Comparison of ENCODE assay signal across 11 mouse cellular contexts in the genomic region with DNA sequence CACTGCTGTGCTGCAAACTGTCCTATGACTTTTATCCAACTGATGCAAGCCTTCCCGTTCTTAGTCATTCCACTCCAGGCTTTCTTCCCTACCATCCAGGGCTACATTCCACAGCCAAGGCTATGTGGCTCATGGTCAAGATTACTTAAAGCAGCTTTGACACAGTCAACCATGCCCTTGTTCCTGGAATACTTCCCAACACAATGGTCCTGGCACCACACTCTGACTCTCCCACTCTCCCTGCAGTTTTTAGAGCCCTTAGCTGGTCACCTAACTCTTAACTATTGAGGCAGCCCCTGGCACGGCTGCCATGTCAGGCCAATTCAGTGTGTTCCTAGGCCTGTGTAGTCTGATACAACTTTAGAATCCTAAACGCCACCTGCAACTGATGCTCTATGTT. TPM values are rescaled to one million over a fixed set of nuclear protein-coding genes. Genes with fewer than 3 reads are reported as not detected.
DNase-seq lines count a peak whose midpoint lies in the region; ATAC-seq lines count a peak whose summit lies in the region.
"Had no signal": no experiment of that assay in that cellular context is flagged by ENCODE, and none has a peak within 500 bp of the region (broad histone marks: within the 10 kb centered on the region; RNA-seq: fewer than 3 reads in every experiment).

No protein-coding gene starts in this region.

- no peak overlapping the region for H3K4me2 ChIP-seq in intestine, embryonic 14.5 days (ENCODE audit: low read length)
- H3K4me2 ChIP-seq in intestine, embryonic 16.5 days (ENCODE audit: low read depth, low read length): no peak overlapping the region
- no peak overlapping the region for H3K4me2 ChIP-seq in heart, embryonic 16.5 days (ENCODE audit: low read depth, low read length)
- H3K4me2 ChIP-seq: limb, embryonic 15.5 days had no signal

- H3K9ac ChIP-seq in intestine, embryonic 14.5 days (ENCODE audit: low read length): no peak overlapping the region
- H3K9ac ChIP-seq in intestine, embryonic 16.5 days (ENCODE audit: low read depth, low read length): no peak overlapping the region
- H3K9ac ChIP-seq in heart, embryonic 16.5 days (ENCODE audit: low read length): no peak overlapping the region
- H3K9ac ChIP-seq: limb, embryonic 15.5 days had no signal

- peak; percentile 43 for DNase-seq in intestine, embryonic 14.5 days (ENCODE audit: low spot score)
- peak; percentile 70 for DNase-seq in adrenal gland, postnatal 10 days
- peak; percentile 50 for DNase-seq in lung, postnatal 10 days
- DNase-seq in MN1 (ENCODE audit: low spot score): no peak
- DNase-seq in spleen, adult 18-20 months: no peak
- DNase-seq: cerebellum, adult 9-10 months had no signal

- no peaks in the 10 kb centered on the region for H3K36me3 ChIP-seq in intestine, embryonic 14.5 days (ENCODE audit: control insufficient read depth, insufficient read depth, low read length)
- H3K36me3 ChIP-seq in intestine, embryonic 16.5 days (ENCODE audit: control insufficient read depth, insufficient read depth, low read length): no peaks in the 10 kb centered on the region
- no peaks in the 10 kb centered on the region for H3K36me3 ChIP-seq in heart, embryonic 16.5 days (ENCODE audit: control insufficient read depth, insufficient read depth)
- H3K36me3 ChIP-seq: limb, embryonic 15.5 days had no signal

- no peaks in the 10 kb centered on the region for H3K27me3 ChIP-seq in intestine, embryonic 14.5 days (replicated peaks; ENCODE audit: control insufficient read depth, insufficient read depth, low read length)
- H3K27me3 ChIP-seq in intestine, embryonic 16.5 days (replicated peaks; ENCODE audit: control insufficient read depth, insufficient read depth, low read length): no peaks in the 10 kb centered on the region
- H3K27me3 ChIP-seq in heart, embryonic 16.5 days (ENCODE audit: control insufficient read depth, insufficient read depth, low read length): no peaks in the 10 kb centered on the region
- H3K27me3 ChIP-seq: limb, embryonic 15.5 days had no signal

- H3K27ac ChIP-seq in intestine, embryonic 14.5 days (ENCODE audit: low read depth): no peak overlapping the region
- H3K27ac ChIP-seq in intestine, embryonic 16.5 days (ENCODE audit: low read length): no peak overlapping the region
- peak overlapping the region; percentile 89 for H3K27ac ChIP-seq in heart, embryonic 16.5 days (ENCODE audit: low read length)
- H3K27ac ChIP-seq: limb, embryonic 15.5 days had no signal

- no peaks in the 10 kb centered on the region for H3K4me1 ChIP-seq in intestine, embryonic 14.5 days (replicated peaks; ENCODE audit: control insufficient read depth, insufficient read depth, low read length)
- H3K4me1 ChIP-seq in intestine, embryonic 16.5 days (ENCODE audit: control insufficient read depth, insufficient read depth, low read length): no peaks in the 10 kb centered on the region
- peaks cover 19% of the 10 kb centered on the region for H3K4me1 ChIP-seq in heart, embryonic 16.5 days (ENCODE audit: control insufficient read depth, insufficient read depth, low read length)

- WGBS in intestine, embryonic 14.5 days: 79% methylated on average over 3 of the region's 3 CpGs
- 79% methylated on average over 3 of the region's 3 CpGs for WGBS in intestine, embryonic 16.5 days
- WGBS in heart, embryonic 16.5 days: 53% methylated on average over 3 of the region's 3 CpGs

- no peaks in the 10 kb centered on the region for H3K9me3 ChIP-seq in intestine, embryonic 14.5 days (ENCODE audit: control insufficient read depth, low read length)
- H3K9me3 ChIP-seq in intestine, embryonic 16.5 days (ENCODE audit: control insufficient read depth, low read length): no peaks in the 10 kb centered on the region
- H3K9me3 ChIP-seq in heart, embryonic 16.5 days (replicated peaks; ENCODE audit: control insufficient read depth, low read length): no peaks in the 10 kb centered on the region
- H3K9me3 ChIP-seq: limb, embryonic 15.5 days had no signal

- no peak overlapping the region for H3K4me3 ChIP-seq in intestine, embryonic 14.5 days (ENCODE audit: low read depth, low read length)
- H3K4me3 ChIP-seq in intestine, embryonic 16.5 days (ENCODE audit: low read length): no peak overlapping the region
- H3K4me3 ChIP-seq in heart, embryonic 16.5 days (ENCODE audit: low read length): no peak overlapping the region
- H3K4me3 ChIP-seq: limb, embryonic 15.5 days had no signal

- ATAC-seq in intestine, embryonic 14.5 days (replicated peaks; ENCODE audit: low FRiP score, low TSS enrichment, low read depth): no peak
- ATAC-seq in intestine, embryonic 16.5 days: no peak
- ATAC-seq in heart, embryonic 16.5 days (replicated peaks; ENCODE audit: extremely low read depth, insufficient read depth, low FRiP score): peak; percentile 91
- ATAC-seq in cerebellum, adult (ENCODE audit: insufficient number of reproducible peaks, low FRiP score, low TSS enrichment): no peak

RNA-seq across cellular contexts. Expression of gene Tpo, which starts 28.1 kb away (rescaled TPM):
- polyA plus RNA-seq in intestine, embryonic 14.5 days (2014; fragmentation: Nextera tagmentation; extraction: Ambion mirVana): 0.05 and 0.12 TPM in 2 replicates
- not detected in 2 replicates for polyA plus RNA-seq in intestine, embryonic 16.5 days (2015; fragmentation: Nextera tagmentation; extraction: Ambion mirVana)
- total RNA-seq in adrenal gland, postnatal 10 days (2021): not detected
- not detected in 2 replicates for polyA plus RNA-seq in heart, embryonic 16.5 days (2015; fragmentation: Nextera tagmentation; extraction: Ambion mirVana)
- total RNA-seq: MEL had no signal
- polyA plus RNA-seq: limb, embryonic 15.5 days had no signal

Comparison
In these comparisons a context has a peak if more than half of its experiments do, and no peak if none do; other contexts are left out.
1. DNase-seq: peak in intestine, embryonic 14.5 days (single experiment), adrenal gland, postnatal 10 days (single experiment) and lung, postnatal 10 days (single experiment); none in MN1 (single experiment) and spleen, adult 18-20 months (0 of 2).